Mouse (Mus musculus): ENCODE measurements around the gene Snx29. TPM values are rescaled to one million over a fixed set of nuclear protein-coding genes. Genes with fewer than 3 reads are reported as not detected.
A peak's percentile ranks its signal among the peaks of the same experiment; 100 is the strongest.

Snx29 gene
- polyA plus RNA-seq, 1 experiment from 2014 or later: 12.5 TPM

DNA sequence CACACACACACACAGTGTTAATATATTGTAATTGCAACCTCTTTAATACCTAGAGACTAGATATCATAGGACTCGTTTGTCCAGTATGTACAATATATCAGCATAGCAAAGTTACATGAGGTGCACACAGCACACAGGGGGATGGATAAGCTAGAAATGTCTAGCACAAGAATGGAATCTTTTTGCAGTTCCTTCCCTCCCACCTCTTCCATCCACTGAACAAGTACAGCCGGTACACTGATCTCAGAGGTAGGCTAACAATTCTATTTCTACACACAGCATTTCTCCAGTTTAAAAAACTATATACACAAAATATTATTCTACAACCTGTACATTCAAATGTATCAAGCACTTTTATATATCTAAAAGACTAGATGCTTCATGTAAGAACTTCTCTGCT lies 194.0 kb downstream of the Snx29 start:
- no peaks in the 10 kb centered on the region for H3K27me3 ChIP-seq (ENCODE audit: control insufficient read depth, insufficient read depth, low read length)
- H3K27ac ChIP-seq (ENCODE audit: low read depth, low read length): no peak overlapping the region
- no peak overlapping the region for H3K4me2 ChIP-seq (ENCODE audit: low read depth, low read length, severe bottlenecking)
- no peaks in the 10 kb centered on the region for H3K9me3 ChIP-seq (ENCODE audit: control insufficient read depth, low read length)
- no peaks in the 10 kb centered on the region for H3K4me1 ChIP-seq (replicated peaks; ENCODE audit: control insufficient read depth, insufficient read depth, low read length)
- no peaks in the 10 kb centered on the region for H3K36me3 ChIP-seq (ENCODE audit: control insufficient read depth, insufficient read depth, low read length)
- no peak overlapping the region for H3K9ac ChIP-seq (ENCODE audit: low read length)
- ATAC-seq (replicated peaks; ENCODE audit: low FRiP score) (no peak), DNase-seq (ENCODE audit: low spot score) (no peak)
- H3K4me3 ChIP-seq (ENCODE audit: low read depth, low read length): no peak overlapping the region
- 91% methylated on average over 2 of the region's 2 CpGs for WGBS

DNA sequence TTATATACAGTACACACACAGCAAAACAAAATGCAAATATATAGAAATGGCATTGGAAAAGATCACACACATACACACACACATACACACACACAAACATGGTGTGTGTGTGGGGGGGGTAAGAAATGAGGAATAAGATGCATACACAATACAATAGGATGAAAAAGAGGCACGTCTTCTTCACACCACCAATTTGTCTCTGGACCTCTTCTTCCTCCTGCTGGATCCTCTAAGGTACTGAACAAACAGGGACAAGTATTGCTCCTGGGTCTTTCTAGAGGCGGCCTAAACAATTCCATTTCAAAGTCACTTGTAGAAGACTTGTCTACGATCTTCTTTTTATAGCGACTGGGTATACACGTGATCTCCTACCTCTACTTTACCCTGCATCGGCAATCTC lies 194.7 kb downstream of the Snx29 start:
- Histone ChIP-seq H3K4me2 (ENCODE audit: low read depth, low read length, severe bottlenecking) (no peak overlapping the region), H3K27ac (ENCODE audit: low read depth, low read length) (no peak overlapping the region), H3K36me3 (ENCODE audit: control insufficient read depth, insufficient read depth, low read length) (no peaks in the 10 kb centered on the region), H3K4me1 (replicated peaks; ENCODE audit: control insufficient read depth, insufficient read depth, low read length) (no peaks in the 10 kb centered on the region), H3K9me3 (ENCODE audit: control insufficient read depth, low read length) (no peaks in the 10 kb centered on the region), H3K9ac (ENCODE audit: low read length) (no peak overlapping the region), H3K4me3 (ENCODE audit: low read depth, low read length) (no peak overlapping the region), H3K27me3 (ENCODE audit: control insufficient read depth, insufficient read depth, low read length) (no peaks in the 10 kb centered on the region)
- 96% methylated on average over 6 of the region's 6 CpGs for WGBS
- DNase-seq (ENCODE audit: low spot score) (no peak), ATAC-seq (replicated peaks; ENCODE audit: low FRiP score) (no peak)

DNA sequence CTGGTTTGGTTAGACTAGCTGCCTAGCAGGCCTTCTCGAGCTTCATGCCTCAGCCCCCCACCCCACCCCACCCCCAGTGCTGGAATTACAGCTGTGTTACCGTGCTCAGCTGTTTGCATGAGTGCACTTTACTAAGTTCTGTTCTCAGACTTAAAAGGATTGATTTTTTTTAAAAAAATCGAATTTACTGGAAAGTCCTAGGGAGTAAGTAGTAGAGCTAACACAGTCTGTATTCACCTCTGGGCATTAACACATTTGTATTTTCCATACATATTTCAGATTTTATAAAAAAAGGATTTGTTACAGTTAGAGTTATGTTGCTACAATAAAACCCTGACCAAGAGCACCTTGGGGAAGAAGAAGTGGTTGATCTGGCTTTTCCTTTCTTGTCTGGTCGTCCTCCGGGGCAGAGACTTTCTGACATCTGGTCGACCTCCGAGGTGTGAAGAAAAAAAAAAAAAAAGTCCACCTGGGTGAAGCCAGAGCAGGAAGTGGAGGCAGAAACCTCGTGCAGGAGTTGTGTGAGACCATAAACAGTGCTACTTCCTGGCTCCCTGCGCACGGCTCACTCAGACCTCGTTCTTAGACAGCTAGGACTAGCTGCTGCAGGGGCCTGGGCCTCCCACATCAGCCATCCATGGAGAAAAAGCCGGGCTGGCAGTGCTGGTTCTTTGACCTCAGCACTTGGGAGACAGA lies 196.2 kb downstream of the Snx29 start:
- ATAC-seq (replicated peaks; ENCODE audit: low FRiP score) (no peak), DNase-seq (ENCODE audit: low spot score) (no peak)
- no peaks in the 10 kb centered on the region for H3K36me3 ChIP-seq (ENCODE audit: control insufficient read depth, insufficient read depth, low read length)
- H3K27me3 ChIP-seq (ENCODE audit: control insufficient read depth, insufficient read depth, low read length): no peaks in the 10 kb centered on the region
- WGBS: 88% methylated on average over 12 of the region's 12 CpGs
- no peak overlapping the region for H3K4me3 ChIP-seq (ENCODE audit: low read depth, low read length)
- H3K9ac ChIP-seq (ENCODE audit: low read length): no peak overlapping the region
- H3K27ac ChIP-seq (ENCODE audit: low read depth, low read length): no peak overlapping the region
- no peaks in the 10 kb centered on the region for H3K4me1 ChIP-seq (replicated peaks; ENCODE audit: control insufficient read depth, insufficient read depth, low read length)
- H3K4me2 ChIP-seq (ENCODE audit: low read depth, low read length, severe bottlenecking): no peak overlapping the region
- no peaks in the 10 kb centered on the region for H3K9me3 ChIP-seq (ENCODE audit: control insufficient read depth, low read length)

DNA sequence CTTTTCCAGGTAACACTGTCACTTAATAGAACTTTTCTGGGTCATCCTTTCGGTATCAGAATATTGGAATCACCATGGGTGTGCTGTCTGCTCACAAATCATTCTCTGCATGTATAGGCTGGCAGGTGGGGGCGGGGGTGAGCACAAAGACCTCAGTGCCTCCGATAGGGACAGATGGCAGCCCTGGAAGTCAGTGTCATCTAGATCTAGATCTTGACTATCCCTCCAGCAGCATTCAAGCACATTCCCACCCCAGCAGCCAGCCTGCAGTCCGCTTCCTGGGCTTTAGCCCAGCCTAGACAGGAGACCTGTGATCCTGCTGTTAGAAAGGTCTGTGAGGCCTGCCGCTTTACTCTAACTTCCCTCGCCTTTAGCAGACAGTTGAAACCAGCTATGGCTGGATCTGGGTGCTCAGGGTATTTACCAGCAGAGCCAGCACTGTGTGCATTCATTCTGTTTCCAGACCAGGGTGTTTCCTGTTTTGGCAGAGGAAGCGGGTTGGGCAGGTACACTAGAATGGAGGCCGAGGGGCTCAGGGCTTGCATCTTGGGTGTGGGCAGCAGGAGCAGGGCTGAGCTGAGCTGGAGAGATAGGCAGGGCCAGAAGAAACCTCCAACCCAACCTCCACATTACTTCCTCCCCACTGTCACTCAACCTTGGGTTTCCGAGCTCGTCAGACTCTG lies 203.5 kb downstream of the Snx29 start:
- Histone ChIP-seq H3K36me3 (ENCODE audit: control insufficient read depth, insufficient read depth, low read length) (no peaks in the 10 kb centered on the region), H3K4me3 (ENCODE audit: low read depth, low read length) (no peak overlapping the region), H3K27me3 (ENCODE audit: control insufficient read depth, insufficient read depth, low read length) (no peaks in the 10 kb centered on the region), H3K27ac (ENCODE audit: low read depth, low read length) (no peak overlapping the region), H3K9ac (ENCODE audit: low read length) (no peak overlapping the region), H3K9me3 (ENCODE audit: control insufficient read depth, low read length) (no peaks in the 10 kb centered on the region), H3K4me1 (replicated peaks; ENCODE audit: control insufficient read depth, insufficient read depth, low read length) (no peaks in the 10 kb centered on the region), H3K4me2 (ENCODE audit: low read depth, low read length, severe bottlenecking) (no peak overlapping the region)
- no peak for ATAC-seq (replicated peaks; ENCODE audit: low FRiP score)
- no peak for DNase-seq (ENCODE audit: low spot score)
- 82% methylated on average over 10 of the region's 10 CpGs for WGBS

DNA sequence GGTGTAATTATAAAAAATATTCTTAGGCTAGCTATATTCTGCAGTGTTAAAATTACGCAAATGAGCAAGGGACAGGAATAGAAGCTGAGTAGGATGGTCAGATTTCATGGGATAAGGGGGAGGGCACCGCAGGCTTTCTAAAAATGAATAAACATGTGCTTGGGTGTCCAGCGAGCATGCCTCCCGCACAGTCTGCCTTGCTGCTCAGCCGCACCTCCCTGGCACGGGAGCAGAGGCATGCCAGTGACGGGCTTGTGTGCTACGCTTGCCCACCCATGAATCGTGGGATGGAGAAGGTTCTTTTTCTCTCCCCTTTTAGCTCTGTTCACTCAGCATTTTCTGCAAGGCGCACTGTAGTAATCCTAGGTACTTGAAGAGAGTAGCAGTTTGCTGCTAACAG lies 204.3 kb downstream of the Snx29 start:
- Histone ChIP-seq H3K27me3 (ENCODE audit: control insufficient read depth, insufficient read depth, low read length) (no peaks in the 10 kb centered on the region), H3K27ac (ENCODE audit: low read depth, low read length) (no peak overlapping the region), H3K36me3 (ENCODE audit: control insufficient read depth, insufficient read depth, low read length) (no peaks in the 10 kb centered on the region), H3K4me2 (ENCODE audit: low read depth, low read length, severe bottlenecking) (no peak overlapping the region), H3K9ac (ENCODE audit: low read length) (no peak overlapping the region), H3K9me3 (ENCODE audit: control insufficient read depth, low read length) (no peaks in the 10 kb centered on the region), H3K4me3 (ENCODE audit: low read depth, low read length) (no peak overlapping the region), H3K4me1 (replicated peaks; ENCODE audit: control insufficient read depth, insufficient read depth, low read length) (no peaks in the 10 kb centered on the region)
- 91% methylated on average over 10 of the region's 10 CpGs for WGBS
- DNase-seq (ENCODE audit: low spot score) (no peak), ATAC-seq (replicated peaks; ENCODE audit: low FRiP score) (no peak)

DNA sequence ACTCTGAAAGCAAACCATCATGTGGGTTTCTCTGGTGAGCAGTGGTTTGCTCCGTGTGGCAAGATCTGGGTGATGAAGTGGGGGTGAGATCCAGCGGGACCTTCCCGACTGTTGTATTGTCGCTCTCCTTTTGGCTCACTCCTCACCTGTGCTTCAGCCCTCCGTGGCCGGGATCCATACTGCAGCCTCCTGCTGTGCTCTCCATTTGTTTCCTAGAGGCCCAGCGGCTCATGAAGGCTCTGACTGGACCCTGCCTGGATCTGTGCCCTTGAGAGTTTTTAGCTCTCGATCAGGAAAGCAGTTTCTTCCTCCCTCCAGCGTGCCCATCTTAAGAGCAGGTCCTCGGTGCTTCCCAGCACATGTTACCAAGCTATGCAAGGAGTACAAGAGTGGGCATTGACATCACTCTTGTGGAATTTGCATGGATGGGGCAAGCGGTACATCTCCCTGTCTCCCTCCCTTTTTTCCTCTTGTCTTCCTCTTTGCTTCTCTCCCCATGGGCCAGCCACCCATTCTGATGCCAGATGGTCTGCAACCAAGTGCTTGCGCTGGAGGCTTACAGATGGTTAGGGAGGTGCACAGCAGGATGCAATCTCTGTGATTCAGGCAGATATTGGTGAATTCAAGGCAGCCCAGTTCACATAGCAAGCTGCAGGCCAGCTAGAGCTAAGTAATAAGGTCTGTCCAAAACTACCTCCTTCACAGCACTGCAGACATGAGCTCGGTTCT lies 207.9 kb downstream of the Snx29 start:
- 48% methylated on average over 13 of the region's 13 CpGs for WGBS
- H3K9ac ChIP-seq (ENCODE audit: low read length): no peak overlapping the region
- H3K27ac ChIP-seq (ENCODE audit: low read depth, low read length): no peak overlapping the region

DNA sequence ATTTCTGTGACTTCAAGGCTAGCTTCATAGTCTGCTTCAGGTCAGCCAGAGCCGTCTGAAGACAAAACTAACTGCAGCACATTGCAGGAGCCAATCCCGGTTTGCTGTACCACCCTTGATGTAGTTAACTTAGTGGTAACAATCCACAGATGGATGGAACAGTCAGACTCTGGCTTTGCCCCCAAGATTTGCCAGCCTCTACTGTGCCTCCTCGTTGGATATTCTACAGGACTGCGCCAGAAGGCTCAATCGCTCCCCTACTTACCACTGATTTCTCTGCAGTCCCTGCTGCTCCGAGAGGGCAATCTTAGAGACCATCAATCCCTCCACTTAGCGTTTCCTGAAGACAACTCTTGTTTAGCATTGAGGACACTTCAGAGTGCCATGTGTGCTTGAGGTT lies 208.7 kb downstream of the Snx29 start:
- no peak overlapping the region for H3K4me3 ChIP-seq (ENCODE audit: low read depth, low read length)
- DNase-seq (ENCODE audit: low spot score): peak; percentile 36
- H3K36me3 ChIP-seq (ENCODE audit: control insufficient read depth, insufficient read depth, low read length): no peaks in the 10 kb centered on the region
- H3K4me2 ChIP-seq (ENCODE audit: low read depth, low read length, severe bottlenecking): no peak overlapping the region
- H3K9me3 ChIP-seq (ENCODE audit: control insufficient read depth, low read length): no peaks in the 10 kb centered on the region
- no peak overlapping the region for H3K9ac ChIP-seq (ENCODE audit: low read length)
- no peaks in the 10 kb centered on the region for H3K27me3 ChIP-seq (ENCODE audit: control insufficient read depth, insufficient read depth, low read length)
- WGBS: 88% methylated on average over 7 of the region's 7 CpGs
- no peak overlapping the region for H3K27ac ChIP-seq (ENCODE audit: low read depth, low read length)
- H3K4me1 ChIP-seq (replicated peaks; ENCODE audit: control insufficient read depth, insufficient read depth, low read length): no peaks in the 10 kb centered on the region
- ATAC-seq (replicated peaks; ENCODE audit: low FRiP score): no peak

More for the DNA sequence above, 207.9 kb downstream of the Snx29 start:
- no peaks in the 10 kb centered on the region for H3K36me3 ChIP-seq (ENCODE audit: control insufficient read depth, insufficient read depth, low read length)
- no peaks in the 10 kb centered on the region for H3K4me1 ChIP-seq (replicated peaks; ENCODE audit: control insufficient read depth, insufficient read depth, low read length)
- no peak overlapping the region for H3K4me3 ChIP-seq (ENCODE audit: low read depth, low read length)
- H3K27me3 ChIP-seq (ENCODE audit: control insufficient read depth, insufficient read depth, low read length): no peaks in the 10 kb centered on the region
- H3K9me3 ChIP-seq (ENCODE audit: control insufficient read depth, low read length): no peaks in the 10 kb centered on the region
- ATAC-seq (replicated peaks; ENCODE audit: low FRiP score) (no peak), DNase-seq (ENCODE audit: low spot score) (peak; percentile 46)
- no peak overlapping the region for H3K4me2 ChIP-seq (ENCODE audit: low read depth, low read length, severe bottlenecking)

DNA sequence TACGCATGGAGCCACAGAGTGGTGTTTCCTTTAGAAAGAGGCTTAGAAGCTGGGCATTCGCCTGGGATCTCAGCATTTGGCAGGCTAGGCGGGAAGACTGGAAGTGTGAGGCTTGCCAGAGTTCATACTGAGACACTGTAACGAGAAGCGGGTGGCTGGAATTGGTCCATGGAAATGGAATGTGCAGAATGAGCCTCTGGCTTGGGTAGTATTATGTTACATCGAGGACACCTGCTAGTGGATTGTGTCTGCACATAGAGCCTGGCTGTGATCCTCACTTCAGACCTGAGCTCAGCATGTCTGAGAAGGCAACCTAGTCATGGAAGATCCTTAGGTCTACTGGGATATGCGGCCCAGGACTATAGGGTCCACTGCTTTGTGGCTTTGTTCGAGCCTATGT lies 209.9 kb downstream of the Snx29 start:
- no peaks in the 10 kb centered on the region for H3K36me3 ChIP-seq (ENCODE audit: control insufficient read depth, insufficient read depth, low read length)
- no peak overlapping the region for H3K4me3 ChIP-seq (ENCODE audit: low read depth, low read length)
- no peak for ATAC-seq (replicated peaks; ENCODE audit: low FRiP score)
- no peaks in the 10 kb centered on the region; the same call in 1 of the 2 replicates for H3K4me1 ChIP-seq (replicated peaks; ENCODE audit: control insufficient read depth, insufficient read depth, low read length)
- no peak overlapping the region for H3K9ac ChIP-seq (ENCODE audit: low read length)
- H3K27ac ChIP-seq (ENCODE audit: low read depth, low read length): no peak overlapping the region
- no peaks in the 10 kb centered on the region for H3K9me3 ChIP-seq (ENCODE audit: control insufficient read depth, low read length)
- peak; percentile 49 for DNase-seq (ENCODE audit: low spot score)
- no peak overlapping the region for H3K4me2 ChIP-seq (ENCODE audit: low read depth, low read length, severe bottlenecking)
- 79% methylated on average over 8 of the region's 8 CpGs for WGBS
- H3K27me3 ChIP-seq (ENCODE audit: control insufficient read depth, insufficient read depth, low read length): no peaks in the 10 kb centered on the region

Measured in forebrain, embryonic 11.5 days (tissue).